Mouse (Mus musculus) layer of hippocampus, adult 2 months (tissue): ENCODE measurements around the gene Skil. TPM values are rescaled to one million over a fixed set of nuclear protein-coding genes. Genes with fewer than 3 reads are reported as not detected.

ENCODE experiments used
- DNase-seq, 2 experiments: peaks; one replicate each; pipeline ENCODE4 v3.0.0; 2022; ENCODE audit warnings: low spot score in 2 of 2
- H3K27ac ChIP-seq: fragments of 200-600 bp; 2 replicates; pipeline ENCODE4 v1.8.1; 2022
- H3K4me3 ChIP-seq: fragments of 200-600 bp; 2 replicates; pipeline ENCODE4 v1.8.1; 2022; ENCODE audit warnings: mild to moderate bottlenecking
- CTCF ChIP-seq: fragments of 200-600 bp; conservative IDR thresholded peaks from 2 replicates; pipeline ENCODE4 v1.8.1; 2022; ENCODE audit warnings: antibody characterized with exemption, mild to moderate bottlenecking, moderate library complexity
- total RNA-seq, 2 experiments: library from RNA; stranded (reverse); gene quantifications; 2 replicates each; pipeline ENCODE4 v1.2.3; 2021

Gene Skil
- total RNA-seq, 2 experiments from 2014 or later, result 64.9 to 68.3 TPM

GRCm38 (mm10) chr3:31148595-31148994, 53.7 kb downstream of the Skil start:
- TF ChIP-seq CTCF, result no peak
- H3K4me3 ChIP-seq, result no peak overlapping the region
- H3K27ac ChIP-seq, result no peak overlapping the region
- DNase-seq, result no peak

- peak within 1 kb of the TSS; percentile 55 for H3K4me3 ChIP-seq
- DNase-seq, result peak in 1 of 2 experiments; percentile 47
- TF ChIP-seq CTCF, result no peak
- H3K27ac ChIP-seq, result peak within 1 kb of the TSS; percentile 73; the same call in 1 of the 2 replicates
These were observed 54.8 kb downstream of the Skil start, which contains the start of gene Cldn11 for GRCm38 (mm10) chr3:31149706-31150105. TSS of gene Cldn11 (plus strand) at chr3:31149920.

- peak; percentile 26 to 32 for DNase-seq
- TF ChIP-seq CTCF, result no peak
- Histone ChIP-seq H3K27ac (peak overlapping the region; percentile 74; the same call in 1 of the 2 replicates), H3K4me3 (peak overlapping the region; percentile 33)
These were observed 57.2 kb downstream of the Skil start for GRCm38 (mm10) chr3:31152108-31152507.

GRCm38 (mm10) chr3:31156126-31156525, 61.3 kb downstream of the Skil start:
- Histone ChIP-seq H3K27ac (peak overlapping the region; percentile 10; the same call in 1 of the 2 replicates), H3K4me3 (no peak overlapping the region)
- no peak for DNase-seq
- no peak for TF ChIP-seq CTCF

- no peak overlapping the region for H3K4me3 ChIP-seq
- H3K27ac ChIP-seq, result no peak overlapping the region
- no peak for DNase-seq
- no peak for TF ChIP-seq CTCF
These were observed 62.9 kb downstream of the Skil start for GRCm38 (mm10) chr3:31157776-31158175.

- TF ChIP-seq CTCF, result no peak
- Histone ChIP-seq H3K27ac (no peak overlapping the region), H3K4me3 (no peak overlapping the region)
- DNase-seq, result no peak
These were observed 65.2 kb downstream of the Skil start for GRCm38 (mm10) chr3:31160046-31160445.

- no peak for DNase-seq
- Histone ChIP-seq H3K27ac (no peak overlapping the region), H3K4me3 (no peak overlapping the region)
- no peak for TF ChIP-seq CTCF
These were observed 66.5 kb downstream of the Skil start for GRCm38 (mm10) chr3:31161336-31161735.

- DNase-seq, result no peak
- 0 out of 2 replicates have a peak overlapping the region, but pooled peaks have one; percentile 3 for H3K27ac ChIP-seq
These were observed 68.0 kb downstream of the Skil start for GRCm38 (mm10) chr3:31162860-31163259.

GRCm38 (mm10) chr3:31165803-31166202, 70.9 kb downstream of the Skil start:
- peak; percentile 31 for TF ChIP-seq CTCF
- DNase-seq, result no peak
- Histone ChIP-seq H3K4me3 (no peak overlapping the region), H3K27ac (peak overlapping the region; percentile 69)

More at GRCm38 (mm10) chr3:31162860-31163259, 68.0 kb downstream of the Skil start:
- TF ChIP-seq CTCF, result no peak
- H3K4me3 ChIP-seq, result no peak overlapping the region

- Histone ChIP-seq H3K4me3 (no peak overlapping the region), H3K27ac (peak overlapping the region; percentile 69)
- no peak for TF ChIP-seq CTCF
- peak in 1 of 2 experiments; percentile 69 for DNase-seq
These were observed 71.6 kb downstream of the Skil start for GRCm38 (mm10) chr3:31166365-31166871.

Other genes with a start within 250 kb of the Skil start
- under 1 TPM; 0.37 to 0.79 TPM for gene Gpr160, start 239.1 kb upstream of the Skil start, total RNA-seq
- gene Phc3, start 125.6 kb upstream of the Skil start, total RNA-seq, result 10 to 100 TPM; 43.2 to 45.7 TPM
- gene Prkci, start 99.3 kb upstream of the Skil start, total RNA-seq, result 10 to 100 TPM; 60.9 to 65.0 TPM
- gene Cldn11, start 54.9 kb downstream of the Skil start, total RNA-seq, result 100 to 1,000 TPM; 111 to 113 TPM
- 10 to 100 TPM; 94.4 to 97.3 TPM for gene Slc7a14, start 215.3 kb downstream of the Skil start, total RNA-seq